Mouse (Mus musculus) stomach, embryonic 14.5 days (tissue): ENCODE data around the gene Atp1a1. TPM values are rescaled to one million over a fixed set of nuclear protein-coding genes. Genes with fewer than 3 reads are reported as not detected.

Source experiments
- ATAC-seq: fragments of 200-750 bp; cut with Nextera tagmentation; 2 replicates; pipeline ENCODE4 v1.8.0; 2017; ENCODE audit warnings: low read depth, moderate TSS enrichment; ENCODE audit not compliant: insufficient number of reproducible peaks, insufficient read depth, low FRiP score
- H3K27ac ChIP-seq: fragments of 300-500 bp; sonication (generic); 2 replicates; pipeline ENCODE4 v1.5.1; 2014; ENCODE audit warnings: mild to moderate bottlenecking, low read length, moderate library complexity, mixed read lengths
- H3K27me3 ChIP-seq: fragments of 300-500 bp; sonication (generic); 2 replicates; pipeline ENCODE4 v1.6.1; 2014; ENCODE audit warnings: low read length, control low read depth, mixed read lengths; ENCODE audit not compliant: control insufficient read depth, insufficient read depth
- H3K36me3 ChIP-seq: fragments of 300-500 bp; sonication (generic); 2 replicates; pipeline ENCODE4 v1.6.1; 2014; ENCODE audit warnings: mild to moderate bottlenecking, control low read depth, low read length, moderate library complexity, mixed read lengths; ENCODE audit not compliant: control insufficient read depth, insufficient read depth
- H3K4me1 ChIP-seq: fragments of 300-500 bp; sonication (generic); 2 replicates; pipeline ENCODE4 v1.6.1; 2014; ENCODE audit warnings: low read length, control low read depth, mixed read lengths; ENCODE audit not compliant: control insufficient read depth, insufficient read depth
- H3K4me2 ChIP-seq: fragments of 300-500 bp; sonication (generic); replicated peaks from 2 replicates; pipeline ENCODE4 v1.6.1; 2014; ENCODE audit warnings: low read depth, low read length, control low read depth
- H3K4me3 ChIP-seq: fragments of 300-500 bp; sonication (generic); 2 replicates; pipeline ENCODE4 v1.5.1; 2014; ENCODE audit warnings: low read depth, low read length, control low read depth
- H3K9ac ChIP-seq: fragments of 300-500 bp; sonication (generic); replicated peaks from 2 replicates; pipeline ENCODE4 v1.6.1; 2014; ENCODE audit warnings: low read depth, mild to moderate bottlenecking, control low read depth, low read length, moderate library complexity, mixed read lengths
- H3K9me3 ChIP-seq: fragments of 300-500 bp; sonication (generic); 2 replicates; pipeline ENCODE4 v1.6.1; 2016; ENCODE audit warnings: low read depth, low read length, control low read depth; ENCODE audit not compliant: control insufficient read depth
- WGBS: fragments of 180-500 bp; shearing (Covaris S2); extraction: QIAGEN DNeasy Blood & Tissue Kit; methylation state at CpG from one replicate; pipeline ENCODE4 v1.1.7; 2014; 5-methylcytosine and 5-hydroxymethylcytosine counted together
- polyA plus RNA-seq: library from polyadenylated mRNA; unstranded; fragments of >200 nt; fragmentation: Nextera tagmentation; extraction: Ambion mirVana; gene quantifications from 2 replicates; pipeline ENCODE4 v1.2.1, GENCODE M21; 2014

Atp1a1 gene
- polyA plus RNA-seq, 1 experiment from 2014 or later = 167 TPM

GRCm38 (mm10) chr3:101619017-101619416 is 14.5 kb upstream of the Atp1a1 start:
- 84% methylated on average over 4 of the region's 4 CpGs for WGBS
- H3K36me3 ChIP-seq = no peaks in the 10 kb centered on the region
- H3K4me1 ChIP-seq = no peaks in the 10 kb centered on the region
- no peak overlapping the region for H3K27ac ChIP-seq
- no peak overlapping the region for H3K9ac ChIP-seq
- H3K4me2 ChIP-seq = no peak overlapping the region
- H3K27me3 ChIP-seq = no peaks in the 10 kb centered on the region
- no peak for ATAC-seq
- H3K4me3 ChIP-seq = no peak overlapping the region
- H3K9me3 ChIP-seq = no peaks in the 10 kb centered on the region

GRCm38 (mm10) chr3:101618505-101618904 is 14.0 kb upstream of the Atp1a1 start:
- Histone ChIP-seq H3K27ac (no peak overlapping the region), H3K9me3 (no peaks in the 10 kb centered on the region), H3K4me2 (no peak overlapping the region), H3K27me3 (no peaks in the 10 kb centered on the region), H3K36me3 (no peaks in the 10 kb centered on the region), H3K4me1 (no peaks in the 10 kb centered on the region), H3K4me3 (no peak overlapping the region), H3K9ac (no peak overlapping the region)
- ATAC-seq = no peak
- WGBS = 87% methylated on average over 4 of the region's 4 CpGs

- no peaks in the 10 kb centered on the region for H3K27me3 ChIP-seq
- H3K4me1 ChIP-seq = peaks cover 2% of the 10 kb centered on the region; the same call in 1 of the 2 replicates
- H3K9ac ChIP-seq = no peak overlapping the region
- H3K36me3 ChIP-seq = no peaks in the 10 kb centered on the region
- ATAC-seq = no peak
- no peak overlapping the region for H3K27ac ChIP-seq
- no peak overlapping the region for H3K4me2 ChIP-seq
- no peak overlapping the region for H3K4me3 ChIP-seq
- WGBS = 90% methylated on average over 8 of the region's 8 CpGs
- no peaks in the 10 kb centered on the region for H3K9me3 ChIP-seq
These were observed 13.0 kb upstream of the Atp1a1 start for GRCm38 (mm10) chr3:101617451-101617850.

- Histone ChIP-seq H3K9me3 (no peaks in the 10 kb centered on the region), H3K27ac (no peak overlapping the region), H3K9ac (no peak overlapping the region), H3K36me3 (no peaks in the 10 kb centered on the region), H3K4me1 (peaks cover 7% of the 10 kb centered on the region; the same call in 1 of the 2 replicates), H3K27me3 (no peaks in the 10 kb centered on the region), H3K4me2 (no peak overlapping the region), H3K4me3 (no peak overlapping the region)
- ATAC-seq = no peak
These were observed 12.5 kb upstream of the Atp1a1 start for GRCm38 (mm10) chr3:101617007-101617406.

- Histone ChIP-seq H3K4me1 (peaks cover 13% of the 10 kb centered on the region; the same call in 1 of the 2 replicates), H3K9me3 (no peaks in the 10 kb centered on the region), H3K4me2 (no peak overlapping the region), H3K27me3 (no peaks in the 10 kb centered on the region), H3K9ac (no peak overlapping the region), H3K27ac (no peak overlapping the region), H3K4me3 (no peak overlapping the region), H3K36me3 (no peaks in the 10 kb centered on the region)
- WGBS = 81% methylated on average over 6 of the region's 6 CpGs
- no peak for ATAC-seq
These were observed 11.4 kb upstream of the Atp1a1 start for GRCm38 (mm10) chr3:101615856-101616255.

- Histone ChIP-seq H3K4me3 (no peak overlapping the region), H3K27ac (peak overlapping the region; percentile 75), H3K9me3 (no peaks in the 10 kb centered on the region), H3K4me1 (peaks cover 13% of the 10 kb centered on the region; the same call in 1 of the 2 replicates), H3K36me3 (no peaks in the 10 kb centered on the region), H3K4me2 (no peak overlapping the region), H3K27me3 (no peaks in the 10 kb centered on the region), H3K9ac (no peak overlapping the region)
- 24% methylated on average over 10 of the region's 10 CpGs for WGBS
- ATAC-seq = peak; percentile 78; the same call in 1 of the 2 replicates
These were observed 7.5 kb upstream of the Atp1a1 start for GRCm38 (mm10) chr3:101611813-101612491.

GRCm38 (mm10) chr3:101611012-101611812 is 6.7 kb upstream of the Atp1a1 start:
- WGBS = 53% methylated on average over 8 of the region's 8 CpGs
- no peak overlapping the region for H3K9ac ChIP-seq
- peak; percentile 53; the same call in 1 of the 2 replicates for ATAC-seq
- no peaks in the 10 kb centered on the region for H3K36me3 ChIP-seq
- H3K4me3 ChIP-seq = no peak overlapping the region
- H3K27ac ChIP-seq = no peak overlapping the region
- no peak overlapping the region for H3K4me2 ChIP-seq
- H3K27me3 ChIP-seq = no peaks in the 10 kb centered on the region
- H3K4me1 ChIP-seq = peaks cover 13% of the 10 kb centered on the region; the same call in 1 of the 2 replicates
- no peaks in the 10 kb centered on the region for H3K9me3 ChIP-seq

GRCm38 (mm10) chr3:101609302-101609701 is 4.8 kb upstream of the Atp1a1 start:
- no peak for ATAC-seq
- peaks cover 18% of the 10 kb centered on the region; the same call in 1 of the 2 replicates for H3K4me1 ChIP-seq
- no peaks in the 10 kb centered on the region for H3K9me3 ChIP-seq

More at GRCm38 (mm10) chr3:101609302-101609701, 4.8 kb upstream of the Atp1a1 start:
- H3K27me3 ChIP-seq = no peaks in the 10 kb centered on the region
- no peak overlapping the region for H3K27ac ChIP-seq
- H3K36me3 ChIP-seq = no peaks in the 10 kb centered on the region
- H3K4me2 ChIP-seq = no peak overlapping the region
- no peak overlapping the region for H3K4me3 ChIP-seq
- 86% methylated on average over 5 of the region's 5 CpGs for WGBS
- no peak overlapping the region for H3K9ac ChIP-seq
